Mouse (Mus musculus) embryonic facial prominence, embryonic 11.5 days (tissue): ENCODE measurements around the gene Atp2b2. TPM values are rescaled to one million over a fixed set of nuclear protein-coding genes. Genes with fewer than 3 reads are reported as not detected.

Experiments
- ATAC-seq: fragments of 200-750 bp; cut with Nextera tagmentation; replicated peaks from 2 replicates; pipeline ENCODE4 v1.8.0; 2017; ENCODE audit warnings: low read depth; ENCODE audit not compliant: insufficient number of reproducible peaks, low FRiP score, low TSS enrichment
- DNase-seq: peaks from one replicate; pipeline ENCODE4 v3.0.0-alpha.2; 2015; ENCODE audit warnings: low spot score
- H3K27ac ChIP-seq: fragments of 300-500 bp; sonication (generic); replicated peaks from 2 replicates; pipeline ENCODE4 v1.5.1; 2014; ENCODE audit warnings: mild to moderate bottlenecking, low read depth, low read length, control low read depth
- H3K27me3 ChIP-seq: fragments of 300-500 bp; sonication (generic); 2 replicates; pipeline ENCODE4 v1.6.1; 2014; ENCODE audit warnings: mild to moderate bottlenecking, low read length, moderate library complexity, mixed read lengths; ENCODE audit not compliant: control insufficient read depth, insufficient read depth
- H3K36me3 ChIP-seq: fragments of 300-500 bp; sonication (generic); replicated peaks from 2 replicates; pipeline ENCODE4 v1.6.1; 2014; ENCODE audit warnings: low read depth, mild to moderate bottlenecking, low read length, moderate library complexity, mixed read lengths; ENCODE audit not compliant: control insufficient read depth, insufficient read depth
- H3K4me1 ChIP-seq: fragments of 300-500 bp; sonication (generic); 2 replicates; pipeline ENCODE4 v1.6.1; 2014; ENCODE audit warnings: low read length, mixed read lengths; ENCODE audit not compliant: control insufficient read depth, insufficient read depth
- H3K4me2 ChIP-seq: fragments of 300-500 bp; sonication (generic); 2 replicates; pipeline ENCODE4 v1.6.1; 2014; ENCODE audit warnings: low read depth, mild to moderate bottlenecking, control low read depth, low read length, moderate library complexity
- H3K4me3 ChIP-seq: fragments of 300-500 bp; sonication (generic); 2 replicates; pipeline ENCODE4 v1.5.1; 2014; ENCODE audit warnings: low read depth, low read length, control low read depth
- H3K9ac ChIP-seq: fragments of 300-500 bp; sonication (generic); replicated peaks from 2 replicates; pipeline ENCODE4 v1.6.1; 2014; ENCODE audit warnings: mild to moderate bottlenecking, control low read depth, low read length
- H3K9me3 ChIP-seq: fragments of 300-500 bp; sonication (generic); replicated peaks from 2 replicates; pipeline ENCODE4 v1.6.1; 2016; ENCODE audit warnings: mild to moderate bottlenecking, low read length, inconsistent platforms, mixed read lengths; ENCODE audit not compliant: control insufficient read depth
- WGBS: fragments of 180-500 bp; shearing (Covaris S2); extraction: QIAGEN DNeasy Blood & Tissue Kit; methylation state at CpG from one replicate; pipeline ENCODE4 v1.1.7; 2014; 5-methylcytosine and 5-hydroxymethylcytosine counted together
- polyA plus RNA-seq: library from polyadenylated mRNA; unstranded; fragments of >200 nt; fragmentation: Nextera tagmentation; extraction: Ambion mirVana; gene quantifications from 2 replicates; pipeline ENCODE4 v1.2.1, GENCODE M21; 2014

Atp2b2 gene
- polyA plus RNA-seq, 1 experiment from 2014 or later, result 0.95 TPM

- Histone ChIP-seq H3K36me3 (no peaks in the 10 kb centered on the region), H3K4me1 (no peaks in the 10 kb centered on the region), H3K9ac (no peak overlapping the region), H3K27ac (no peak overlapping the region), H3K9me3 (no peaks in the 10 kb centered on the region), H3K4me3 (no peak overlapping the region), H3K27me3 (no peaks in the 10 kb centered on the region), H3K4me2 (no peak overlapping the region)
- DNase-seq (no peak), ATAC-seq (no peak)
- WGBS, result 71% methylated on average over 3 of the region's 3 CpGs
These were observed 242.5 kb downstream of the Atp2b2 start for GRCm38 (mm10) chr6:113799915-113800314.

- no peak overlapping the region for H3K4me3 ChIP-seq
- H3K4me1 ChIP-seq, result no peaks in the 10 kb centered on the region
- no peaks in the 10 kb centered on the region for H3K9me3 ChIP-seq
- H3K4me2 ChIP-seq, result no peak overlapping the region
- H3K9ac ChIP-seq, result no peak overlapping the region
- 67% methylated on average over 9 of the region's 9 CpGs for WGBS
- ATAC-seq, result no peak
- no peaks in the 10 kb centered on the region for H3K27me3 ChIP-seq
- peak; percentile 9 for DNase-seq
- no peaks in the 10 kb centered on the region for H3K36me3 ChIP-seq
- H3K27ac ChIP-seq, result no peak overlapping the region
These were observed 243.1 kb downstream of the Atp2b2 start for GRCm38 (mm10) chr6:113799349-113799748.

GRCm38 (mm10) chr6:113798921-113799320 is 243.5 kb downstream of the Atp2b2 start:
- DNase-seq (no peak), ATAC-seq (no peak)
- Histone ChIP-seq H3K4me2 (no peak overlapping the region), H3K9me3 (no peaks in the 10 kb centered on the region), H3K27ac (no peak overlapping the region), H3K36me3 (no peaks in the 10 kb centered on the region), H3K9ac (no peak overlapping the region), H3K4me3 (no peak overlapping the region), H3K27me3 (no peaks in the 10 kb centered on the region), H3K4me1 (no peaks in the 10 kb centered on the region)
- WGBS, result 39% methylated on average over 2 of the region's 2 CpGs

- Histone ChIP-seq H3K4me2 (no peak overlapping the region), H3K27ac (no peak overlapping the region; the same call in 1 of the 2 replicates), H3K4me1 (no peaks in the 10 kb centered on the region), H3K9me3 (no peaks in the 10 kb centered on the region), H3K36me3 (no peaks in the 10 kb centered on the region), H3K4me3 (no peak overlapping the region), H3K27me3 (no peaks in the 10 kb centered on the region), H3K9ac (no peak overlapping the region)
- ATAC-seq, result peak; percentile 89
- 7% methylated on average over 4 of the region's 4 CpGs for WGBS
- peak; percentile 48 for DNase-seq
These were observed 247.1 kb downstream of the Atp2b2 start for GRCm38 (mm10) chr6:113795241-113795702.

DNA sequence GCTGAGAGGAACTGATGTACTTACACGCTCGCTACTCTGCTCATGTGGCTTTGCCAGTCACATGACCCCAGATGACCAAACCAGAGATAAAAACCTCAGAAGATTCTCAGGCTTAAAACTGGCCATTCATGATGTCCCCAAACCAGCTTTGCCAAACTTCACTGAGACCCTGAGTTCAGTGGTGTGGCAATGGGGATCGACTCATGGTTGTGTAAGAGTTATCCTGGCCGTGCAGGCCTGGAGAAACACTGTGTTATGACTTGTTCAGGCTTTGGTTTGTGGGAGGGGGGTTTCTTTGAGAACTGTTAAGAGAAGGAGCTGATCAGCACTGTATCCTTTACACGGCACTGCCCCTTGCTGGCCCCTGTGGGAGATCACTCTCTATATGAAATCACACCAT is 250.0 kb downstream of the Atp2b2 start:
- Histone ChIP-seq H3K9ac (no peak overlapping the region), H3K27me3 (no peaks in the 10 kb centered on the region), H3K36me3 (no peaks in the 10 kb centered on the region), H3K9me3 (no peaks in the 10 kb centered on the region), H3K27ac (no peak overlapping the region), H3K4me3 (no peak overlapping the region), H3K4me1 (0 out of 2 replicates have a peak, but pooled peaks cover 1% of the 10 kb centered on the region), H3K4me2 (no peak overlapping the region)
- ATAC-seq (no peak), DNase-seq (no peak)
- 81% methylated on average over 5 of the region's 5 CpGs for WGBS

GRCm38 (mm10) chr6:113791012-113791411 is 251.4 kb downstream of the Atp2b2 start:
- Histone ChIP-seq H3K4me3 (no peak overlapping the region), H3K36me3 (no peaks in the 10 kb centered on the region), H3K9me3 (no peaks in the 10 kb centered on the region), H3K9ac (no peak overlapping the region), H3K27me3 (no peaks in the 10 kb centered on the region), H3K4me2 (no peak overlapping the region), H3K4me1 (0 out of 2 replicates have a peak, but pooled peaks cover 2% of the 10 kb centered on the region), H3K27ac (no peak overlapping the region)
- ATAC-seq (no peak), DNase-seq (no peak)
- 70% methylated on average over 8 of the region's 8 CpGs for WGBS

DNA sequence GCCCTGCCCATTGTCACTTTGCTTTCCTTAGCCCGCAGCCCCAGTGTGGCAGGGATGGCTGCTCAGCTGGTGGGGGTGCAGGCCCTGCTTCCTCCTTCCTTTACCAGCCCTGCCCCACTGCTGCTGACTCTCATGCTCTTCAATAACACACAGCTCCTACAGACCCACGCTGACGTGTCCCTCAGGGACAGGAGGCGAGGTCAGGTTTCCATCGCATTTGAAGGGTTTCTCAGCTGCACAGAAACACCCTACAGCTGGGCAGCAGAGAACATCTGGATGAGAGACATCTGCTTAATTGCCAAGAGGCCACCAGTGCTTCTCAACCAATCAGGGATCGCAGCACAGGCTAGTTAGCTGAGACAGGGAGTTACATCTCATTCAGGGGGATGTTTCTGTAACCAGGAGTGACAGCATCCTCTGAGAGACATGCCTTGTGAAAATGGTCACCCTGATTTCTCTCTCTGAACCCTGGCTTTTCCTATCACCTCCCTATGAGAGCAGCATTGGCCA is 254.9 kb downstream of the Atp2b2 start:
- no peaks in the 10 kb centered on the region for H3K36me3 ChIP-seq
- 0 out of 2 replicates have a peak, but pooled peaks cover 2% of the 10 kb centered on the region for H3K4me1 ChIP-seq
- H3K27ac ChIP-seq, result no peak overlapping the region
- H3K9me3 ChIP-seq, result no peaks in the 10 kb centered on the region
- peak; percentile 43 for DNase-seq
- H3K4me2 ChIP-seq, result no peak overlapping the region
- no peak overlapping the region for H3K4me3 ChIP-seq
- no peak overlapping the region for H3K9ac ChIP-seq
- H3K27me3 ChIP-seq, result no peaks in the 10 kb centered on the region
- WGBS, result 36% methylated on average over 6 of the region's 6 CpGs
- ATAC-seq, result peak; percentile 85

- Histone ChIP-seq H3K4me2 (no peak overlapping the region), H3K4me3 (no peak overlapping the region), H3K27ac (no peak overlapping the region), H3K9me3 (no peaks in the 10 kb centered on the region), H3K9ac (no peak overlapping the region), H3K36me3 (no peaks in the 10 kb centered on the region), H3K27me3 (no peaks in the 10 kb centered on the region), H3K4me1 (0 out of 2 replicates have a peak, but pooled peaks cover 2% of the 10 kb centered on the region)
- WGBS, result 82% methylated on average over 7 of the region's 7 CpGs
- ATAC-seq, result no peak
- no peak for DNase-seq
These were observed 256.8 kb downstream of the Atp2b2 start for GRCm38 (mm10) chr6:113785658-113786057.
